Mouse (Mus musculus): ENCODE results near the gene Cdv3. TPM values are rescaled to one million over a fixed set of nuclear protein-coding genes. Genes with fewer than 3 reads are reported as not detected.

The Cdv3 gene
- total and polyA plus RNA-seq, 3 experiments, result 115 to 258 (median 232) TPM

GRCm38 (mm10) chr9:103304927-103305326, 60.7 kb downstream of the Cdv3 start, which contains the start of the genes 1300017J02Rik and Topbp1 (continued):
- TF ChIP-seq MAFK (IDR thresholded peaks at IDR 0.05; ENCODE audit: borderline replicate concordance, low read depth, low read length), result no peak
- no peak for TF ChIP-seq CHD1 (IDR thresholded peaks at IDR 0.05; ENCODE audit: low read depth, low read length)
- TF ChIP-seq BHLHE40 (IDR thresholded peaks at IDR 0.05; ENCODE audit: borderline replicate concordance, low read depth, low read length), result no peak
- TF ChIP-seq CHD2 (IDR thresholded peaks at IDR 0.05; ENCODE audit: low read length), result no peak
- TF ChIP-seq NELFE (IDR thresholded peaks at IDR 0.05; ENCODE audit: low read depth, low read length), result peak; percentile 99
- TF ChIP-seq NRF1 (IDR thresholded peaks at IDR 0.05; ENCODE audit: insufficient read depth, low read depth, low read length, poor library complexity, severe bottlenecking), result no peak
- no peak for TF ChIP-seq RAD21 (IDR thresholded peaks at IDR 0.05; ENCODE audit: low read depth, low read length)
- TF ChIP-seq JUND (IDR thresholded peaks at IDR 0.05; ENCODE audit: low read depth, low read length), result no peak
- TF ChIP-seq RCOR1 (IDR thresholded peaks at IDR 0.05; ENCODE audit: low read depth, low read length), result no peak
- no peak for TF ChIP-seq MEF2A (IDR thresholded peaks at IDR 0.05; ENCODE audit: extremely low read depth, insufficient replicate concordance, low read depth, low read length, poor library complexity, severe bottlenecking)
- no peak for TF ChIP-seq UBTF (IDR thresholded peaks at IDR 0.05; ENCODE audit: borderline replicate concordance, insufficient read depth, low read depth, low read length)
- no peak for TF ChIP-seq GABPA (IDR thresholded peaks at IDR 0.05; ENCODE audit: low read depth, low read length)
- TF ChIP-seq GATA1 (IDR thresholded peaks at IDR 0.05; ENCODE audit: low read depth, low read length), result no peak
- TF ChIP-seq ZMIZ1 (IDR thresholded peaks at IDR 0.05; ENCODE audit: low read depth, low read length), result peak; percentile 95
- peak; percentile 94 to 98 for TF ChIP-seq POLR2A (IDR thresholded peaks at IDR 0.05; ENCODE audit: control insufficient read depth in 1 of 2, insufficient read depth in 1 of 2, low read depth in 1 of 2, low read length in 2 of 2, poor library complexity in 1 of 2)
- peak; percentile 97 for TF ChIP-seq E2F4 (IDR thresholded peaks at IDR 0.05; ENCODE audit: borderline replicate concordance, low read depth, low read length)
- no peak for TF ChIP-seq ZC3H11A (IDR thresholded peaks at IDR 0.05; ENCODE audit: low read depth, low read length)

Other genes with a start within 250 kb of the Cdv3 start
- gene Srprb, start 163.7 kb downstream of the Cdv3 start, total RNA-seq (2012; rRNA removed), result 62.0 and 71.5 TPM in 2 replicates
- 10 to 100 TPM in 1 of 2 experiments, not detected in 1; 85.0 TPM for gene Srprb, start 163.7 kb downstream of the Cdv3 start, polyA plus RNA-seq (2012; ENCODE audit: insufficient read depth in 1 of 2, insufficient read length in 2 of 2, low read depth in 1 of 2, low replicate concordance in 2 of 2, missing spikeins in 1 of 2)
- not detected in 2 replicates for gene Gm20425, start 135.5 kb downstream of the Cdv3 start, total RNA-seq (2012; rRNA removed)
- not detected for gene Gm20425, start 135.5 kb downstream of the Cdv3 start, polyA plus RNA-seq (2012; ENCODE audit: insufficient read depth in 1 of 2, insufficient read length in 2 of 2, low read depth in 1 of 2, low replicate concordance in 2 of 2, missing spikeins in 1 of 2)
- gene Trf, start 135.4 kb downstream of the Cdv3 start, total RNA-seq (2012; rRNA removed), result not detected in 2 replicates
- not detected for gene Trf, start 135.4 kb downstream of the Cdv3 start, polyA plus RNA-seq (2012; ENCODE audit: insufficient read depth in 1 of 2, insufficient read length in 2 of 2, low read depth in 1 of 2, low replicate concordance in 2 of 2, missing spikeins in 1 of 2)
- gene 1300017J02Rik, start 60.8 kb downstream of the Cdv3 start, total RNA-seq (2012; rRNA removed), result 0.07 and 0.62 TPM in 2 replicates
- 1 to 10 TPM in 1 of 2 experiments, not detected in 1; 2.6 TPM for gene 1300017J02Rik, start 60.8 kb downstream of the Cdv3 start, polyA plus RNA-seq (2012; ENCODE audit: insufficient read depth in 1 of 2, insufficient read length in 2 of 2, low read depth in 1 of 2, low replicate concordance in 2 of 2, missing spikeins in 1 of 2)
- gene Topbp1, start 60.6 kb downstream of the Cdv3 start, total RNA-seq (2012; rRNA removed), result 120 and 127 TPM in 2 replicates
- 100 to 1,000 TPM; 216 to 756 TPM for gene Topbp1, start 60.6 kb downstream of the Cdv3 start, polyA plus RNA-seq (2012; ENCODE audit: insufficient read depth in 1 of 2, insufficient read length in 2 of 2, low read depth in 1 of 2, low replicate concordance in 2 of 2, missing spikeins in 1 of 2)
- 0.10 and 0.27 TPM in 2 replicates for gene Bfsp2, start 114.6 kb upstream of the Cdv3 start, total RNA-seq (2012; rRNA removed)
- gene Bfsp2, start 114.6 kb upstream of the Cdv3 start, polyA plus RNA-seq (2012; ENCODE audit: insufficient read depth in 1 of 2, insufficient read length in 2 of 2, low read depth in 1 of 2, low replicate concordance in 2 of 2, missing spikeins in 1 of 2), result 1 to 10 TPM in 1 of 2 experiments, not detected in 1; 2.4 TPM

Data from MEL (cell line).